Comparison of ENCODE assay signal across 9 mouse cellular contexts in genomic region chr5:16293223-16293622, GRCm38 (mm10).
DNase-seq lines count a peak whose midpoint lies in the region; ATAC-seq and TF ChIP-seq lines count a peak whose summit lies in the region.
"Had no signal": no experiment of that assay in that cellular context is flagged by ENCODE, and none has a peak within 500 bp of the region (broad histone marks: within the 10 kb centered on the region; RNA-seq: fewer than 3 reads in every experiment).

No protein-coding gene starts in this region.

- H3K79me2 ChIP-seq in heart, adult 2 months (replicated peaks; ENCODE audit: control insufficient read depth, insufficient read depth, low read length) = no peaks in the 10 kb centered on the region

- no peaks in the 10 kb centered on the region for H3K27me3 ChIP-seq in heart, adult 2 months (ENCODE audit: control insufficient read depth, insufficient read depth, low read length)
- no peaks in the 10 kb centered on the region for H3K27me3 ChIP-seq in midbrain, postnatal 0 days (ENCODE audit: insufficient read depth, low read length)
- H3K27me3 ChIP-seq in midbrain, embryonic 13.5 days = no peaks in the 10 kb centered on the region
- no peaks in the 10 kb centered on the region for H3K27me3 ChIP-seq in forebrain, embryonic 15.5 days
- H3K27me3 ChIP-seq: megakaryocyte, embryonic 14.5 days had no signal

- TF ChIP-seq CTCF in heart, adult 2 months (IDR thresholded peaks at IDR 0.05) = peak; percentile 72
- TF ChIP-seq CTCF in midbrain, postnatal 0 days (IDR thresholded peaks at IDR 0.05) = peak; percentile 69

- no peak for ATAC-seq in midbrain, postnatal 0 days (ENCODE audit: low FRiP score)
- no peak for ATAC-seq in midbrain, embryonic 13.5 days
- no peak for ATAC-seq in forebrain, embryonic 15.5 days (replicated peaks)
- no peak for ATAC-seq in inflammation-experienced regulatory T-cells, adult 6 months

- H3K9ac ChIP-seq in heart, adult 2 months (ENCODE audit: low read depth, low read length) = no peak overlapping the region
- H3K9ac ChIP-seq in midbrain, postnatal 0 days (replicated peaks; ENCODE audit: low read length, poor library complexity, severe bottlenecking) = no peak overlapping the region
- no peak overlapping the region for H3K9ac ChIP-seq in midbrain, embryonic 13.5 days (replicated peaks)
- H3K9ac ChIP-seq in forebrain, embryonic 15.5 days (replicated peaks) = no peak overlapping the region

- no peaks in the 10 kb centered on the region for H3K4me1 ChIP-seq in heart, adult 2 months (ENCODE audit: control insufficient read depth, insufficient read depth, low read length)
- H3K4me1 ChIP-seq in midbrain, postnatal 0 days (ENCODE audit: insufficient read depth, low read length) = no peaks in the 10 kb centered on the region
- no peaks in the 10 kb centered on the region for H3K4me1 ChIP-seq in midbrain, embryonic 13.5 days (replicated peaks)
- H3K4me1 ChIP-seq in forebrain, embryonic 15.5 days = peaks cover 3% of the 10 kb centered on the region; the same call in 1 of the 2 replicates
- H3K4me1 ChIP-seq: megakaryocyte, embryonic 14.5 days had no signal

- WGBS in heart, adult 2 months = 15% methylated on average over 1 of the region's 1 CpGs
- 16% methylated on average over 1 of the region's 1 CpGs for WGBS in midbrain, postnatal 0 days
- WGBS in midbrain, embryonic 13.5 days = 8% methylated on average over 1 of the region's 1 CpGs
- WGBS in forebrain, embryonic 15.5 days = 11% methylated on average over 1 of the region's 1 CpGs

- no peak overlapping the region for H3K27ac ChIP-seq in heart, adult 2 months
- no peak overlapping the region for H3K27ac ChIP-seq in midbrain, postnatal 0 days (ENCODE audit: low read depth, low read length)
- no peak overlapping the region for H3K27ac ChIP-seq in midbrain, embryonic 13.5 days
- H3K27ac ChIP-seq in forebrain, embryonic 15.5 days (replicated peaks) = peak overlapping the region; percentile 67

- no peak for DNase-seq in heart, adult 2 months
- DNase-seq in heart, adult 11 months = no peak
- DNase-seq in midbrain, postnatal 0 days (ENCODE audit: low spot score) = peak; percentile 71
- DNase-seq in NIH3T3 (ENCODE audit: low read depth) = peak; percentile 75
- DNase-seq in lung, postnatal 14 days = peak; percentile 43

- no peaks in the 10 kb centered on the region for H3K9me3 ChIP-seq in midbrain, postnatal 0 days (ENCODE audit: low read length)
- H3K9me3 ChIP-seq in midbrain, embryonic 13.5 days = no peaks in the 10 kb centered on the region
- no peaks in the 10 kb centered on the region for H3K9me3 ChIP-seq in forebrain, embryonic 15.5 days
- H3K9me3 ChIP-seq: megakaryocyte, embryonic 14.5 days had no signal

- TF ChIP-seq POLR2A in heart, adult 2 months (IDR thresholded peaks at IDR 0.05; ENCODE audit: insufficient read depth, low read depth, low read length) = no peak

- no peaks in the 10 kb centered on the region for H3K36me3 ChIP-seq in heart, adult 2 months (ENCODE audit: control insufficient read depth, insufficient read depth, low read length)
- H3K36me3 ChIP-seq in midbrain, postnatal 0 days (ENCODE audit: insufficient read depth, low read length) = no peaks in the 10 kb centered on the region
- no peaks in the 10 kb centered on the region for H3K36me3 ChIP-seq in midbrain, embryonic 13.5 days
- H3K36me3 ChIP-seq in forebrain, embryonic 15.5 days = no peaks in the 10 kb centered on the region

- TF ChIP-seq EP300 in heart, adult 2 months (IDR thresholded peaks at IDR 0.05; ENCODE audit: insufficient read depth, low read depth, low read length) = no peak

- H3K4me2 ChIP-seq in midbrain, postnatal 0 days (ENCODE audit: low read depth, low read length, poor library complexity, severe bottlenecking) = no peak overlapping the region
- no peak overlapping the region for H3K4me2 ChIP-seq in midbrain, embryonic 13.5 days (replicated peaks)
- no peak overlapping the region for H3K4me2 ChIP-seq in forebrain, embryonic 15.5 days (replicated peaks)

- no peak overlapping the region for H3K4me3 ChIP-seq in heart, adult 2 months
- H3K4me3 ChIP-seq in midbrain, postnatal 0 days (ENCODE audit: low read depth, low read length) = no peak overlapping the region
- H3K4me3 ChIP-seq in midbrain, embryonic 13.5 days (replicated peaks) = no peak overlapping the region
- H3K4me3 ChIP-seq in forebrain, embryonic 15.5 days = no peak overlapping the region
- H3K4me3 ChIP-seq: megakaryocyte, embryonic 14.5 days had no signal

- intact Hi-C loops in heart, adult 2 months (cut with DNase I) = loop anchor here (5.0 kb wide), 1 partner anchor 456 kb away; no protein-coding TSS in a partner anchor

Comparison
In these comparisons a context has a peak if more than half of its experiments do, and no peak if none do; other contexts are left out.
1. DNase-seq: peak in midbrain, postnatal 0 days (single experiment), NIH3T3 (single experiment) and lung, postnatal 14 days (single experiment); none in heart, adult 2 months (0 of 2) and heart, adult 11 months (single experiment).